Mouse (Mus musculus) bone marrow macrophage, adult 2 months (primary cell): ENCODE measurements around the gene Gsdmc4.
"Not testable (repeated sequence)": the region's sequence is repeated elsewhere in the genome, so short reads cannot be mapped to it uniquely, and the experiment has no call there.

ENCODE experiments used
- CTCF ChIP-seq: IDR thresholded peaks from 2 replicates; pipeline ENCODE4 v1.5.1; 2012; ENCODE audit warnings: low read depth, mild to moderate bottlenecking, low read length, moderate library complexity
- POLR2A ChIP-seq: IDR thresholded peaks from 2 replicates; pipeline ENCODE4 v1.6.1; 2012; ENCODE audit warnings: mild to moderate bottlenecking, low read depth, low read length, borderline replicate concordance

GRCm38 (mm10) chr15:63876160-63876559 is 35.9 kb downstream of the Gsdmc4 start:
- not testable (repeated sequence) for TF ChIP-seq CTCF, POLR2A
